Mouse (Mus musculus) forebrain, embryonic 14.5 days (tissue): ENCODE measurements around the gene Prdm16. TPM values are rescaled to one million over a fixed set of nuclear protein-coding genes. Genes with fewer than 3 reads are reported as not detected.

Experiments
- ATAC-seq: fragments of 200-750 bp; cut with Nextera tagmentation; 2 replicates; pipeline ENCODE4 v1.8.0; 2017; ENCODE audit warnings: mild to moderate bottlenecking, moderate library complexity
- DNase-seq: peaks from one replicate; pipeline ENCODE4 v3.0.0-alpha.2; 2015; ENCODE audit warnings: low spot score
- H3K27ac ChIP-seq: fragments of 300-500 bp; sonication (generic); 2 replicates; pipeline ENCODE4 v1.5.1; 2014; ENCODE audit warnings: low read depth, mild to moderate bottlenecking, control low read depth, low read length, moderate library complexity
- H3K27me3 ChIP-seq: fragments of 300-500 bp; sonication (generic); replicated peaks from 2 replicates; pipeline ENCODE4 v1.6.1; 2014; ENCODE audit warnings: low read length, control low read depth, mixed read lengths; ENCODE audit not compliant: control insufficient read depth, insufficient read depth
- H3K36me3 ChIP-seq: fragments of 300-500 bp; sonication (generic); 2 replicates; pipeline ENCODE4 v1.6.1; 2014; ENCODE audit warnings: low read length, control low read depth; ENCODE audit not compliant: control insufficient read depth, insufficient read depth
- H3K4me1 ChIP-seq: fragments of 300-500 bp; sonication (generic); 2 replicates; pipeline ENCODE4 v1.6.1; 2014; ENCODE audit warnings: antibody characterized with exemption, low read length, control low read depth; ENCODE audit not compliant: control insufficient read depth, insufficient read depth
- H3K4me2 ChIP-seq: fragments of 300-500 bp; sonication (generic); 2 replicates; pipeline ENCODE4 v1.6.1; 2014; ENCODE audit warnings: mild to moderate bottlenecking, control low read depth, low read length
- H3K4me3 ChIP-seq: fragments of 300-500 bp; sonication (generic); 2 replicates; pipeline ENCODE4 v1.5.1; 2014; ENCODE audit warnings: low read depth, low read length, control low read depth
- H3K9ac ChIP-seq: fragments of 300-500 bp; sonication (generic); 2 replicates; pipeline ENCODE4 v1.6.1; 2014; ENCODE audit warnings: mild to moderate bottlenecking, low read length, control low read depth, moderate library complexity
- H3K9me3 ChIP-seq: fragments of 300-500 bp; sonication (generic); replicated peaks from 2 replicates; pipeline ENCODE4 v1.6.1; 2016; ENCODE audit warnings: low read length, control low read depth, mixed read lengths; ENCODE audit not compliant: control insufficient read depth
- WGBS: fragments of 180-500 bp; shearing (Covaris S2); extraction: QIAGEN DNeasy Blood & Tissue Kit; methylation state at CpG from one replicate; pipeline ENCODE4 v1.1.7; 2014; 5-methylcytosine and 5-hydroxymethylcytosine counted together
- polyA plus RNA-seq: library from polyadenylated mRNA; unstranded; fragments of >200 nt; fragmentation: Nextera tagmentation; extraction: Ambion mirVana; gene quantifications from 2 replicates; pipeline ENCODE4 v1.2.1, GENCODE M21; 2014

The Prdm16 gene
- polyA plus RNA-seq, 1 experiment from 2014 or later = 20.6 TPM

GRCm38 (mm10) chr4:154497423-154498175 lies 139.1 kb downstream of the Prdm16 start:
- Histone ChIP-seq H3K27me3 (peaks cover 20% of the 10 kb centered on the region), H3K9me3 (no peaks in the 10 kb centered on the region), H3K4me2 (no peak overlapping the region), H3K4me3 (no peak overlapping the region), H3K9ac (no peak overlapping the region), H3K36me3 (no peaks in the 10 kb centered on the region), H3K27ac (peak overlapping the region; percentile 48; the same call in 1 of the 2 replicates), H3K4me1 (peaks cover 66% of the 10 kb centered on the region)
- 57% methylated on average over 4 of the region's 4 CpGs for WGBS
- ATAC-seq (no peak), DNase-seq (no peak)

DNA sequence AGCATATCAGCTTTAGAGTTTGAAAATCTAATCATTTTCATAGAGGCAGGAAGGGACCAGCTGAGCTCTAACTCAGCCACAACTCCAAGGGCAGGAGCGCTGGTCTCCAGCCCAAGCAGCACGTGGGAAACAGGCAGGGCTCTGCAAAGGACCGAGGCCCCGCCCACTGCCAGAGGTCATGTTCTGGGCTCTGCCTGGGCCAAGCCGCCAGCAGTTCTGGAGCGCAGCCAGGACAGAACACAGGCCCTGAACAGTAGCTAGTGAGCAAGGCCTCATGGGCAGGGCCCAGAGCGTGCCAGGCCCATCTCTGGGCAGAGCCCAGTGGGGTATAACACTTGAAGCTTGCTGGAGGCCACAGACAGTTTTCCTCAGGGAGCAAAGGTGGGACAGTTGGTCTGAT lies 139.7 kb downstream of the Prdm16 start:
- peak; percentile 81 for DNase-seq
- Histone ChIP-seq H3K27ac (peak overlapping the region; percentile 48; the same call in 1 of the 2 replicates), H3K9ac (no peak overlapping the region), H3K4me1 (peaks cover 65% of the 10 kb centered on the region), H3K4me2 (no peak overlapping the region), H3K36me3 (no peaks in the 10 kb centered on the region), H3K9me3 (no peaks in the 10 kb centered on the region), H3K27me3 (peaks cover 20% of the 10 kb centered on the region), H3K4me3 (no peak overlapping the region)
- 11% methylated on average over 7 of the region's 7 CpGs for WGBS
- peak; percentile 47 for ATAC-seq

GRCm38 (mm10) chr4:154496522-154496921 lies 140.2 kb downstream of the Prdm16 start:
- no peak overlapping the region for H3K4me2 ChIP-seq
- peaks cover 20% of the 10 kb centered on the region for H3K27me3 ChIP-seq
- peaks cover 61% of the 10 kb centered on the region for H3K4me1 ChIP-seq

DNA sequence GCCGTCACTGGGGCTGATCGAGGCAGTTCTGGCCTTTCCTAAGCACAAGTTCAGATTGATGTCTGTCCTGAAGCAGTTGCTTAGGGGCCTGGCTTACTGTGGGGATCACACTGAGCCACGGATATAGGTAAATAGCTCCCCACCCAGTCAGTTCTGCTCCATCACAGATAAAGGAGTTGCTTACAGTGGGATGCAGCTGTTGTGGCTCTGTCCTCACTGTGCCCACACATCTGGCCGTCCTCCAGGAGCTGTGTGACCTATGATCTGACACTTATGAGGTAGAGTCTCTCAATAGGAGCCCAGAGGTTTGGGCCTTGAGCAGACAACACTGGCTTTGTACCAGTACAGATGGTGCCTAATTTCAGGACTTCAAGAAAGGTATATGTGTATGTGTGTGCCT lies 142.7 kb downstream of the Prdm16 start:
- H3K4me3 ChIP-seq = no peak overlapping the region
- H3K27me3 ChIP-seq = peaks cover 20% of the 10 kb centered on the region
- no peaks in the 10 kb centered on the region for H3K36me3 ChIP-seq
- H3K4me1 ChIP-seq = peaks cover 38% of the 10 kb centered on the region
- no peak overlapping the region for H3K9ac ChIP-seq
- ATAC-seq (no peak), DNase-seq (no peak)
- WGBS = 60% methylated on average over 4 of the region's 4 CpGs
- H3K27ac ChIP-seq = no peak overlapping the region
- H3K9me3 ChIP-seq = no peaks in the 10 kb centered on the region
- H3K4me2 ChIP-seq = no peak overlapping the region

More at GRCm38 (mm10) chr4:154496522-154496921, 140.2 kb downstream of the Prdm16 start:
- WGBS = 87% methylated on average over 5 of the region's 5 CpGs
- Histone ChIP-seq H3K4me3 (no peak overlapping the region), H3K27ac (no peak overlapping the region), H3K36me3 (no peaks in the 10 kb centered on the region), H3K9me3 (no peaks in the 10 kb centered on the region), H3K9ac (no peak overlapping the region)
- DNase-seq (no peak), ATAC-seq (no peak)

DNA sequence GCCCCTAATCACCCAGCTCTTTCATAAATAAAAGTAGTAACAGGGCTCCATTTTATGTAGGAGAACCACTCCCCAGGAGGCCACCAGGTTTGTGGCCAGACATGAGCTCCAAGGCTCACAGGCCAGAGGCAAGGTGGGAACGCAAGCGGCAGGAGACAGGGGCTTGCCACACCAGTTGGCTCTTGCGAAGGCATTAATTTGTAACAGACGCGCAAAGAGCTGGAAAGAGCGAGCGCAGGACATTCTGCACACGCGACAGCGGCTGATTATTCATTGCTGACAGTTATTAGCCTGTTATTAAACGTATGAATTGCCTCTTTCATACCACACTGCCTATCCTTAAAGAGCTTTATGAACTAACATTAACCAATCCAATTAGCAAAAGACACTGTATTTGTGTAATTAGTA lies 144.0 kb downstream of the Prdm16 start:
- peak overlapping the region; percentile 24 for H3K4me2 ChIP-seq
- H3K27me3 ChIP-seq = peaks cover 20% of the 10 kb centered on the region
- ATAC-seq = peak; percentile 54

GRCm38 (mm10) chr4:154492268-154492667 lies 144.4 kb downstream of the Prdm16 start:
- H3K27ac ChIP-seq = no peak overlapping the region
- no peaks in the 10 kb centered on the region for H3K36me3 ChIP-seq
- peak overlapping the region; percentile 38; the same call in 1 of the 2 replicates for H3K9ac ChIP-seq
- no peak for DNase-seq
- peaks cover 26% of the 10 kb centered on the region for H3K4me1 ChIP-seq
- 51% methylated on average over 7 of the region's 7 CpGs for WGBS
- peaks cover 20% of the 10 kb centered on the region for H3K27me3 ChIP-seq
- ATAC-seq = no peak
- peak overlapping the region; percentile 24; the same call in 1 of the 2 replicates for H3K4me2 ChIP-seq
- H3K9me3 ChIP-seq = no peaks in the 10 kb centered on the region
- no peak overlapping the region for H3K4me3 ChIP-seq

More for the DNA sequence above, 144.0 kb downstream of the Prdm16 start:
- H3K27ac ChIP-seq = no peak overlapping the region
- 2% methylated on average over 11 of the region's 11 CpGs for WGBS
- H3K36me3 ChIP-seq = no peaks in the 10 kb centered on the region
- H3K9me3 ChIP-seq = no peaks in the 10 kb centered on the region
- H3K4me3 ChIP-seq = no peak overlapping the region
- H3K4me1 ChIP-seq = peaks cover 30% of the 10 kb centered on the region
- peak overlapping the region; percentile 38; the same call in 1 of the 2 replicates for H3K9ac ChIP-seq
- peak; percentile 77 for DNase-seq

GRCm38 (mm10) chr4:154488031-154488430 lies 148.6 kb downstream of the Prdm16 start:
- Histone ChIP-seq H3K4me1 (peaks cover 17% of the 10 kb centered on the region), H3K9me3 (no peaks in the 10 kb centered on the region), H3K9ac (no peak overlapping the region), H3K27ac (no peak overlapping the region), H3K4me2 (no peak overlapping the region), H3K36me3 (no peaks in the 10 kb centered on the region), H3K27me3 (no peaks in the 10 kb centered on the region), H3K4me3 (no peak overlapping the region)
- DNase-seq (peak; percentile 72), ATAC-seq (peak; percentile 70)
- WGBS = 22% methylated on average over 5 of the region's 5 CpGs

DNA sequence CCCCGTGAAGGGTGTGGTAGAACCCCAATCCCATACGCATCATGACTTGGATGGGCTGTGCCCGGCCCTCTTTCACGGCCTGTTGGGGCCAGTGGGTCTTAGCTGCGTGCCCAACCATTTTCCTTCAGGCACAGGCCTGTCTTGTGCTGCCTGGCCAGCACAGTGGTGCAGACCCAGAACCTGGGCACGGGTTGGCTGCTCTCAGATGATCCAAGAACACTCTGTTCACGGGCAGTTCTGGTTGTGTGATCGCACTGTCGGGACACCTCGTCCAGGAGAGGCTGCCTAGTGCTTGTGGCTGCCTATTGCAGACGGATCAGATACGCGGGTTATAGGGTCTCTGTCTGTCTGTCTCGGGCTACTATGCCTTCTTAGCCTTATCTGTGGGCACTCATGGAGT lies 154.0 kb downstream of the Prdm16 start:
- no peak overlapping the region for H3K9ac ChIP-seq
- 89% methylated on average over 14 of the region's 14 CpGs for WGBS
- H3K27ac ChIP-seq = no peak overlapping the region
- DNase-seq (no peak), ATAC-seq (no peak)
- H3K9me3 ChIP-seq = no peaks in the 10 kb centered on the region
- H3K27me3 ChIP-seq = no peaks in the 10 kb centered on the region
- no peaks in the 10 kb centered on the region for H3K4me1 ChIP-seq
- no peak overlapping the region for H3K4me3 ChIP-seq
- no peak overlapping the region for H3K4me2 ChIP-seq
- H3K36me3 ChIP-seq = no peaks in the 10 kb centered on the region
